Mouse (Mus musculus) liver, adult 2 months (tissue): ENCODE data around the gene Hils1. TPM values are rescaled to one million over a fixed set of nuclear protein-coding genes. Genes with fewer than 3 reads are reported as not detected.

Source experiments
- DNase-seq: peaks from one replicate; pipeline ENCODE4 v3.0.0-alpha.2; 2011; ENCODE audit warnings: low read depth, low spot score; ENCODE audit errors: extremely low read depth
- H3K27ac ChIP-seq: fragments of 200-500 bp; replicated peaks from 2 replicates; pipeline ENCODE4 v1.5.1; 2012; ENCODE audit warnings: low read depth, mild to moderate bottlenecking, control low read depth, inconsistent platforms, low read length; ENCODE audit not compliant: insufficient read depth
- H3K27me3 ChIP-seq: fragments of 200-500 bp; 2 replicates; pipeline ENCODE4 v1.6.1; 2012; ENCODE audit warnings: mild to moderate bottlenecking, moderate library complexity, low read length, inconsistent platforms; ENCODE audit not compliant: control insufficient read depth, insufficient read depth
- H3K36me3 ChIP-seq: fragments of 200-500 bp; 2 replicates; pipeline ENCODE4 v1.6.1; 2012; ENCODE audit warnings: low read length, inconsistent platforms; ENCODE audit not compliant: control insufficient read depth, insufficient read depth
- H3K4me1 ChIP-seq: fragments of 200-500 bp; 2 replicates; pipeline ENCODE4 v1.6.1; 2011; ENCODE audit warnings: low read length; ENCODE audit not compliant: control insufficient read depth, insufficient read depth
- H3K4me3 ChIP-seq: fragments of 200-500 bp; 2 replicates; pipeline ENCODE4 v1.5.1; 2011; ENCODE audit warnings: low read depth, mild to moderate bottlenecking, control low read depth, low read length, moderate library complexity; ENCODE audit not compliant: insufficient read depth
- H3K79me2 ChIP-seq: fragments of 200-500 bp; 2 replicates; pipeline ENCODE4 v1.6.1; 2012; ENCODE audit warnings: inconsistent platforms, mild to moderate bottlenecking, low read length, moderate library complexity; ENCODE audit not compliant: control insufficient read depth, insufficient read depth
- H3K9ac ChIP-seq: fragments of 200-500 bp; 2 replicates; pipeline ENCODE4 v1.6.1; 2012; ENCODE audit warnings: low read depth, mild to moderate bottlenecking, control low read depth, inconsistent platforms, low read length
- CTCF ChIP-seq: fragments of 200-500 bp; IDR thresholded peaks from 2 replicates; pipeline ENCODE4 v1.5.1; 2011; ENCODE audit warnings: low read depth, low read length, control low read depth
- POLR2A ChIP-seq: fragments of 200-500 bp; IDR thresholded peaks from 2 replicates; pipeline ENCODE4 v1.6.1; 2011; ENCODE audit warnings: low read length, control low read depth; ENCODE audit not compliant: insufficient read depth; ENCODE audit errors: extremely low read depth
- WGBS: fragments of 180-500 bp; shearing (Covaris S2); methylation state at CpG from one replicate; pipeline ENCODE4 v1.1.7; 2018; 5-methylcytosine and 5-hydroxymethylcytosine counted together
- polyA plus RNA-seq: library from polyadenylated mRNA; depleted of rRNA; stranded (reverse); fragments of >200 nt; gene quantifications from 2 replicates; pipeline ENCODE4 v1.2.3, GENCODE M21; 2012
- total RNA-seq: library from RNA; depleted of rRNA; stranded (reverse); fragments of >200 nt; gene quantifications from 2 replicates; pipeline ENCODE4 v1.2.3, GENCODE M21; 2014

Gene Hils1
- total and polyA plus RNA-seq, 2 experiments, result not detected

- peaks cover 4% of the 10 kb centered on the region; the same call in 1 of the 2 replicates for H3K4me1 ChIP-seq
Observed at GRCm38 (mm10) chr11:94990102-94990748, 22.8 kb downstream of the Hils1 start.

GRCm38 (mm10) chr11:94990749-94991577, 23.6 kb downstream of the Hils1 start, which contains the start of gene Ppp1r9b:
Ppp1r9b (plus strand) TSS chr11:94991035.
- 1% methylated on average over 69 of the region's 69 CpGs for WGBS
- DNase-seq, result peak; percentile 43
- no peaks in the 10 kb centered on the region for H3K36me3 ChIP-seq
- H3K27me3 ChIP-seq, result peaks cover 10% of the 10 kb centered on the region
- H3K4me3 ChIP-seq, result peak within 1 kb of the TSS; percentile 57
- peaks cover 4% of the 10 kb centered on the region; the same call in 1 of the 2 replicates for H3K4me1 ChIP-seq
- TF ChIP-seq POLR2A, result peak; percentile 43; the same call in 1 of the 2 replicates
- TF ChIP-seq CTCF, result peak; percentile 69
- peak within 1 kb of the TSS; percentile 62 for H3K9ac ChIP-seq
- peaks cover 7% of the 10 kb centered on the region; the same call in 1 of the 2 replicates for H3K79me2 ChIP-seq
- peak within 1 kb of the TSS; percentile 66 for H3K27ac ChIP-seq

More at GRCm38 (mm10) chr11:94990102-94990748, 22.8 kb downstream of the Hils1 start:
- 57% methylated on average over 6 of the region's 6 CpGs for WGBS
- Histone ChIP-seq H3K36me3 (no peaks in the 10 kb centered on the region), H3K79me2 (peaks cover 7% of the 10 kb centered on the region; the same call in 1 of the 2 replicates), H3K9ac (peak overlapping the region; percentile 62), H3K4me3 (peak overlapping the region; percentile 27), H3K27me3 (peaks cover 10% of the 10 kb centered on the region), H3K27ac (peak overlapping the region; percentile 66)
- TF ChIP-seq CTCF, result no peak
- TF ChIP-seq POLR2A, result no peak
- DNase-seq, result no peak

GRCm38 (mm10) chr11:94991641-94992479, 24.5 kb downstream of the Hils1 start:
- peaks cover 4% of the 10 kb centered on the region; the same call in 1 of the 2 replicates for H3K4me1 ChIP-seq
- WGBS, result 2% methylated on average over 99 of the region's 99 CpGs
- no peak for TF ChIP-seq CTCF
- no peak for TF ChIP-seq POLR2A
- no peaks in the 10 kb centered on the region for H3K36me3 ChIP-seq
- H3K9ac ChIP-seq, result peak overlapping the region; percentile 59
- peaks cover 10% of the 10 kb centered on the region for H3K27me3 ChIP-seq
- no peak for DNase-seq
- H3K79me2 ChIP-seq, result peaks cover 7% of the 10 kb centered on the region; the same call in 1 of the 2 replicates
- H3K4me3 ChIP-seq, result peak overlapping the region; percentile 57
- peak overlapping the region; percentile 22 for H3K27ac ChIP-seq

- no peak for TF ChIP-seq CTCF
- TF ChIP-seq POLR2A, result no peak
- H3K27ac ChIP-seq, result peak overlapping the region; percentile 22; the same call in 1 of the 2 replicates
- peaks cover 7% of the 10 kb centered on the region; the same call in 1 of the 2 replicates for H3K79me2 ChIP-seq
- 9% methylated on average over 20 of the region's 20 CpGs for WGBS
- H3K9ac ChIP-seq, result peak overlapping the region; percentile 59
- H3K4me3 ChIP-seq, result peak overlapping the region; percentile 57
- no peaks in the 10 kb centered on the region for H3K36me3 ChIP-seq
- H3K4me1 ChIP-seq, result peaks cover 4% of the 10 kb centered on the region; the same call in 1 of the 2 replicates
- peaks cover 10% of the 10 kb centered on the region for H3K27me3 ChIP-seq
- no peak for DNase-seq
Observed at GRCm38 (mm10) chr11:94992480-94992753, 25.0 kb downstream of the Hils1 start.
